Mouse (Mus musculus) megakaryocyte, embryonic 14.5 days (primary cell): ENCODE data around the gene Kremen2.

Source experiments
- FLI1 ChIP-seq: IDR thresholded peaks from 2 replicates; pipeline ENCODE4 v1.6.1; 2012; ENCODE audit warnings: low read length, inconsistent platforms, mixed read lengths
- GATA1 ChIP-seq: IDR thresholded peaks from 3 replicates; pipeline ENCODE4 v1.6.1; 2012; ENCODE audit warnings: mixed read lengths, low read length, inconsistent platforms, borderline replicate concordance

DNA sequence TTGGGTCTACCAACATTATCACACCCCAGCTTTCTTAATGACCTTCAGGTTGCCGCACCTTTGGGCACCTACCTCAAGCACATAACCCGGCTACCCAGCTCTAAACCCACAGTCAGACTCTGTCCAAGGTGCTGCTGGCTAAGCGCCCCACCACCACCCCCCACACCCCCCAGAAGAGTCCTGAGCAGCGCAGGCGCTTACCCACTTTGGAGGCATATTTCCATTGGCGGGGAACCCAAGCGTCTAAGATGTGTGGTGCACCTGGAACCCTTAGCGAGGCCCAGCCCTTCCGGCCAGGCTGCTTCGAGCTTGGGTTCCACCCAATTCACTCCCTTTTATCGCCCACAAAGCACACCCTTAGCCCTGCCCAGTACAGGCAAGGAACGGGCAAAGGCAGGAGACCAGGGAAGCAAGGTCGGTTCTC is 5.0 kb downstream of the Kremen2 start, which contains the start of gene Paqr4:
- no peak for TF ChIP-seq GATA1
- no peak for TF ChIP-seq FLI1
